Mouse (Mus musculus): ENCODE results near the gene Nfix. TPM values are rescaled to one million over a fixed set of nuclear protein-coding genes. Genes with fewer than 3 reads are reported as not detected.

The Nfix gene
- total and polyA plus RNA-seq, 2 experiments from 2014 or later: 92.5 to 123 TPM

DNA sequence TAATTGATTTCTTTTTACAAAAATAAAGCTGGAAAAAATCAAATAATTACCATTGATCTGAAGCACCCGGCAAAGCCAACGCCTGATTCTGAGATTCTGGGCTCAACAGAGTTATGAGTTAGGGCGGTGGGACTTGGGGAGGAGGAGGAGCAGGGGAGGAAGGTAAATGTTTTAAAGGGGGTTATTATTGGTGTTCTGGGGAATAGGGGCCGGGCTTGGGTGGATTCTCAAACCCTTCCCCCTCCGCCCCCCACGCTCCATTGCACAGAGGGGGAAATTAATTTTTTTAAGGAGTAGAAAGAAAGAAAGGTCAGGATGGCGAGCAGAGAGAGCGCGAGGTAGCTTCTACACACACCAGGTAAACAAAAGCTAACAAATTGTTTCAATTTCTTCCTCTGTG is 26.8 kb downstream of the Nfix start:
- ATAC-seq: no peak
- peak; percentile 47 for DNase-seq (ENCODE audit: low spot score)
- peaks cover 13% of the 10 kb centered on the region for H3K4me1 ChIP-seq (ENCODE audit: insufficient read depth, low read length)
- H3K9ac ChIP-seq (replicated peaks; ENCODE audit: low read length): peak overlapping the region; percentile 57
- H3K27me3 ChIP-seq (ENCODE audit: insufficient read depth, low read length): no peaks in the 10 kb centered on the region; the same call in 1 of the 2 replicates
- WGBS: 3% methylated on average over 9 of the region's 9 CpGs
- peak overlapping the region; percentile 90 for H3K27ac ChIP-seq
- no peak for TF ChIP-seq CTCF (IDR thresholded peaks at IDR 0.05; ENCODE audit: low read depth)
- peak overlapping the region; percentile 50 for H3K4me2 ChIP-seq (ENCODE audit: low read depth, low read length)
- no peaks in the 10 kb centered on the region for H3K36me3 ChIP-seq (ENCODE audit: insufficient read depth, low read length)
- H3K4me3 ChIP-seq (ENCODE audit: low read length): peak overlapping the region; percentile 41
- no peaks in the 10 kb centered on the region for H3K9me3 ChIP-seq (ENCODE audit: low read length)

DNA sequence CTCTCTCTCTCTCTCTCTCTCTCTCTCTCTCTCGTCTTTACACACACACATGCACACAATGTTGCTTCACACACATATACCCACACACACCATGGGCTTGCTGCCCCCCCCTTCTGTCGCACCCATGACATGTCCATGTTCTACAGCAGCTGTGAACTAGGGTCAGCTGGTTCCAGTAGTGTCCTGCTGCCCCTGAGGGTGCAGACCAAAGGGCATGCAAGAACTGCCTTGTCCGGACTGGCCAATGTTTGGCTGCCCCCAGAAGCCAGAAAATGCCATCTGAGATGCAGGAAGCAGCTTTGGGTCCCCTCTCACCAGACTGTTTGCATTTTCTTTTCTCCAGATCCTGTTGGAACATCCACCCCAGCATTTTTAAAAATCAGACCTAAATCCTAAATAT is 27.5 kb downstream of the Nfix start:
- no peaks in the 10 kb centered on the region for H3K27me3 ChIP-seq (ENCODE audit: insufficient read depth, low read length)
- no peak for DNase-seq (ENCODE audit: low spot score)
- no peak for TF ChIP-seq CTCF (IDR thresholded peaks at IDR 0.05; ENCODE audit: low read depth)
- H3K4me1 ChIP-seq (ENCODE audit: insufficient read depth, low read length): peaks cover 7% of the 10 kb centered on the region
- no peaks in the 10 kb centered on the region for H3K9me3 ChIP-seq (ENCODE audit: low read length)
- peak overlapping the region; percentile 90 for H3K27ac ChIP-seq
- no peaks in the 10 kb centered on the region for H3K36me3 ChIP-seq (ENCODE audit: insufficient read depth, low read length)
- peak overlapping the region; percentile 50 for H3K4me2 ChIP-seq (ENCODE audit: low read depth, low read length)
- 9% methylated on average over 3 of the region's 3 CpGs for WGBS
- peak overlapping the region; percentile 41 for H3K4me3 ChIP-seq (ENCODE audit: low read length)
- ATAC-seq: no peak
- H3K9ac ChIP-seq (replicated peaks; ENCODE audit: low read length): peak overlapping the region; percentile 57

DNA sequence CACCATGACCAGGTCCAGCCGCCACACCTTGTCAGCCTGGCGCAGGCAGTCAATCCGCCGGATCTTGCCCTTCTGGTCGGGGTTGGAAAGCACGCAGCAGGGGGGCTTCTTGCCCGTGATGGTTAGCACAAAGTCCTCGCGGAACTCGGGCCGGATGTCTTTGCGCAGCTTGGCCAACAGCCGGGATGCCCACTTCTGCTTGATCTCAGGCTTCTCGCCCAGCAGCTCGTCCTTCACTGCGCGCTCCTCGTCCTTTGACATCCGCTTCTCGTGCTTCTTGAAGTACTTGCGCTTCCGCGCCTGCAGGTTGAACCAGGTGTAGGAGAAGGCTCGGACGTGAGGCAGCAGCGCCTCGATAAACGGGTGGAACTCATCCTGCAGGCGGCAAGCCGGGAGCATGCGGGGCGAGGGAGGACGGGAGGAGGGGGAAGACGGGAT is 28.2 kb downstream of the Nfix start:
- H3K27me3 ChIP-seq (ENCODE audit: insufficient read depth, low read length): no peaks in the 10 kb centered on the region
- DNase-seq (ENCODE audit: low spot score) (peak; percentile 70), ATAC-seq (no peak)
- 4% methylated on average over 33 of the region's 34 CpGs for WGBS
- peak overlapping the region; percentile 57 for H3K9ac ChIP-seq (replicated peaks; ENCODE audit: low read length)
- H3K36me3 ChIP-seq (ENCODE audit: insufficient read depth, low read length): no peaks in the 10 kb centered on the region
- peaks cover 5% of the 10 kb centered on the region for H3K4me1 ChIP-seq (ENCODE audit: insufficient read depth, low read length)
- peak overlapping the region; percentile 41 for H3K4me3 ChIP-seq (ENCODE audit: low read length)
- H3K4me2 ChIP-seq (ENCODE audit: low read depth, low read length): peak overlapping the region; percentile 50
- no peaks in the 10 kb centered on the region for H3K9me3 ChIP-seq (ENCODE audit: low read length)
- TF ChIP-seq CTCF (IDR thresholded peaks at IDR 0.05; ENCODE audit: low read depth): no peak
- peak overlapping the region; percentile 90 for H3K27ac ChIP-seq

DNA sequence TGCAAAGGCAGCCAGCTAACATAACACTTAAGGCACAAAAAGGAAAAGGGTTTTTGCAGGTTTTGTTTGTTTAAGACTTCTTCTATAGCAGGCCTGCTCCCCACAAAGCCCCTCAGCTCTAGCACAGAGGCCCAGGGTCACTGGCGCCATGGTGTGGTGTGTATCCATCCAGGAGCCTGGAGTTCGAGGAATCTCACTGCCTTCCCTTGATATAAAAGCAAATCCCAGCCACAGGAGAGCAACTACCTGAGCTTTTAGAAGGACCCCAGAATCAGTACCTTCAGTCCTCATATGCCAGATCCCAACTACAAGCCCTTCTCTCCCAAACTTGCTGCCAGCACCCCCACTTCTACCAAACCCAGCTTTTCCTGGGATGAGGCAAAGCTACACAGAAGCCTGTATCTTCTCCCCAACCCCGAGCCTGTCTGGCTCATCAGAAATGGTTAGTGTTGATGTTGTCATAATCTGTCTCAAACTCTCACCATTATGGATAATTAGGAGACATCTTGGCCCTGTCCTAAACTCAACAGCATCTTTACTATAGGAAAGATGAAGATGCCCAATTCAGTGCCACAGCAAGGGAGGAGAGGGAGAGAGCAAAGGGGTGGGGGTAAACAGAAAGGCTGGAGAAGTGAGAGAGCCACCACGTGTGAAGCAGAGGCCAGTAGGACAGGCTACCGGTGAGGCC is 29.0 kb downstream of the Nfix start:
- H3K27ac ChIP-seq: peak overlapping the region; percentile 90
- no peak for TF ChIP-seq CTCF (IDR thresholded peaks at IDR 0.05; ENCODE audit: low read depth)
- H3K9me3 ChIP-seq (ENCODE audit: low read length): no peaks in the 10 kb centered on the region
- H3K4me1 ChIP-seq (ENCODE audit: insufficient read depth, low read length): peaks cover 5% of the 10 kb centered on the region
- DNase-seq (ENCODE audit: low spot score) (no peak), ATAC-seq (no peak)
- no peaks in the 10 kb centered on the region for H3K36me3 ChIP-seq (ENCODE audit: insufficient read depth, low read length)
- 23% methylated on average over 5 of the region's 5 CpGs for WGBS
- peak overlapping the region; percentile 50 for H3K4me2 ChIP-seq (ENCODE audit: low read depth, low read length)
- peak overlapping the region; percentile 41 for H3K4me3 ChIP-seq (ENCODE audit: low read length)
- peak overlapping the region; percentile 57 for H3K9ac ChIP-seq (replicated peaks; ENCODE audit: low read length)
- H3K27me3 ChIP-seq (ENCODE audit: insufficient read depth, low read length): no peaks in the 10 kb centered on the region

DNA sequence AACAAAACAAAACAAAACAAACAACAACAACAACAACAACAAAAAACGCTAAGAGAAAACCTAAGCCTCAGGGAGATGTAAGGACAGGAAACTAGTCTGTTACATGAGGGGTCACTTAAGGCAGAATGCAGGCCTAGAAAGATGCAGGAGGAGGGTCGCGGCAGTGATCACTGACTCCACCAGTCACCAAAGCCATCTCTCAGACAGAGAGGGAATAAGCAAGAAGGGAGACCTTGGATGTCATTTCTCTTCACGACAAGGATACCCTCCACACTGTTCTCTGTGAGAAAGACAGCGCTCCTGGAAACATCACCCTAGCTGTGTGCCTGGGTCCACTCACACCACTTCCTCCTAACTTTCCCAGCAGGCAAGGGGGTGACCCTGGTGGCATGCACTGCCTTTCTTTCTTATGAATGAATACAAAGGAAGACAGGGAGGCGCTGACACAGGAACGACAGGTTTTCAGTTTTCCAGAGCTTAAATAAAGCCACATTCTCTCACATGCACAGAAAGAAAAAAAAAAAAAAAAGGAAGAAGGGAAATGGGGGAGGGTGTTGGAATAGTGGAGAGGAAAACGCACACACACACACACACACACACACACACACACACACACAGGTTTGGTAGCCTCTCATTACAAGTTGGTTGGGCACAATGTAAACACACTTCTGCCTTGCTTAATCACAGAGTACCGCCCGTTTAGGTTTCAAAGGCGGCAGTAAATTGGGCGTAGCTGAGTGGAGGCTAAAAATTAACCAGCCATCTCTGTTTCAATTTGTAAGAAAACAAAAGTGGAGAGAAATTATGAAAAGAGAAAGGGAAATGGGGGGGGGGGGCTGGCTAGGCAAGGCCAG is 29.8 kb downstream of the Nfix start:
- ATAC-seq (no peak), DNase-seq (ENCODE audit: low spot score) (no peak)
- Histone ChIP-seq H3K9ac (replicated peaks; ENCODE audit: low read length) (peak overlapping the region; percentile 57), H3K4me2 (ENCODE audit: low read depth, low read length) (peak overlapping the region; percentile 50), H3K27me3 (ENCODE audit: insufficient read depth, low read length) (no peaks in the 10 kb centered on the region), H3K4me3 (ENCODE audit: low read length) (peak overlapping the region; percentile 41), H3K36me3 (ENCODE audit: insufficient read depth, low read length) (no peaks in the 10 kb centered on the region), H3K9me3 (ENCODE audit: low read length) (no peaks in the 10 kb centered on the region), H3K4me1 (ENCODE audit: insufficient read depth, low read length) (peaks cover 8% of the 10 kb centered on the region), H3K27ac (peak overlapping the region; percentile 90)
- whole genome bisulfite sequencing: 34% methylated on average over 12 of the region's 12 CpGs
- TF ChIP-seq CTCF (IDR thresholded peaks at IDR 0.05; ENCODE audit: low read depth): no peak

DNA sequence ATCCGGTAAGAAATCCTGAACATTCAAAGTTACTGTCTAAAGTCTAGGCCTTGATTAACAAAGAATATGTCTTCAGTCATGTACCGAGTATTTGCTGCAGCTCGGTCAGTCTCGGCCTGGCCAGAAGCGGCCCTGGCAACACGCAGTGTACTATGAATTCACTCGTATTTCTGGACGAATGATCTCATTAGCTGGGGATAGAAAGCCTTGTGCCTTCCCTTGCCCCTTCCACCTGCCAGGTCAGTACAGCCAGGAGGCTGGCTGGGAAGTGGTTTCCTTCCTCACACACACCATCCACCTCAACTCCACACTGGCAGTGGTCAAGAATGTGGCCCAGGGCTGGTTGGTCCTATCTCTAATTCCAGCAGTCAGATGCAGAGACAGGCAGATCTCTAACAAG is 30.8 kb downstream of the Nfix start:
- Histone ChIP-seq H3K4me3 (ENCODE audit: low read length) (peak overlapping the region; percentile 41), H3K9ac (replicated peaks; ENCODE audit: low read length) (peak overlapping the region; percentile 57; the same call in 1 of the 2 replicates), H3K27ac (peak overlapping the region; percentile 54; the same call in 1 of the 2 replicates), H3K36me3 (ENCODE audit: insufficient read depth, low read length) (no peaks in the 10 kb centered on the region), H3K4me1 (ENCODE audit: insufficient read depth, low read length) (peaks cover 13% of the 10 kb centered on the region), H3K27me3 (ENCODE audit: insufficient read depth, low read length) (no peaks in the 10 kb centered on the region), H3K9me3 (ENCODE audit: low read length) (no peaks in the 10 kb centered on the region), H3K4me2 (ENCODE audit: low read depth, low read length) (peak overlapping the region; percentile 50)
- no peak for TF ChIP-seq CTCF (IDR thresholded peaks at IDR 0.05; ENCODE audit: low read depth)
- DNase-seq (ENCODE audit: low spot score) (no peak), ATAC-seq (no peak)
- WGBS: 60% methylated on average over 8 of the region's 8 CpGs

All from hindbrain, postnatal 0 days (tissue).